Mouse (Mus musculus): ENCODE measurements around the gene Glp2r.

DNA sequence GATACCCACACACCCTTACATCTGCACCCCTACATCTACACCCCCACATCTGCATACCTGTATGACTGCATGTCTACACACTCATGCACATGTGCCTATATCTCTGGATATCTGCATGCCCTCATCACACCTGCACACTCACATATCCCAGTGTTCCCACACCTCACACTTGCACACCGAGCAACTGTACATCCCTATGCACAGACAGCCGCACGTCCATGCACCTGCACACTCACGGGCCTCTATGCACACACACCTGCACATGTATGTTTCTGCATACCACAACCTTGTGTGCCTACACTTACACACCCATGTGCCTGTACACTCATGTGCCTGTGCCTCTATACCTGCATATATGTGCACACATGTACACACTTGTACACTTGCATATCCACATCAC lies 107.5 kb downstream of the Glp2r start:
- TF ChIP-seq POLR2A (IDR thresholded peaks at IDR 0.05; ENCODE audit: borderline replicate concordance, low read depth, low read length) (no peak), CTCF (IDR thresholded peaks at IDR 0.05; ENCODE audit: low read depth, low read length) (no peak)
